Mouse (Mus musculus): ENCODE measurements around the gene Ppp3ca.

Ppp3ca gene

GRCm38 (mm10) chr3:136873809-136874449 lies 204.0 kb downstream of the Ppp3ca start:
- in situ Hi-C loops (cut with MboI; ENCODE audit: unreplicated experiment in 2 of 2), result no loop called here

- in situ Hi-C loops (cut with MboI; ENCODE audit: unreplicated experiment in 2 of 2), result no loop called here
Measured at GRCm38 (mm10) chr3:136874566-136874965, 204.6 kb downstream of the Ppp3ca start.

GRCm38 (mm10) chr3:136887741-136888140 lies 217.8 kb downstream of the Ppp3ca start:
- in situ Hi-C loops (cut with MboI; ENCODE audit: unreplicated experiment in 2 of 2), result no loop called here

GRCm38 (mm10) chr3:136892140-136892539 lies 222.2 kb downstream of the Ppp3ca start:
- in situ Hi-C loops (cut with MboI; ENCODE audit: unreplicated experiment in 2 of 2), result loop anchor here in 1 of 2 experiments (10.0 kb wide), 1 partner anchor 217 kb away; the partner anchor contains the start of gene Ppp3ca

- in situ Hi-C loops (cut with MboI; ENCODE audit: unreplicated experiment in 2 of 2), result loop anchor here in 1 of 2 experiments (10.0 kb wide), 1 partner anchor 219 kb away; the partner anchor contains the start of gene Ppp3ca
Measured at GRCm38 (mm10) chr3:136893596-136894402, 223.9 kb downstream of the Ppp3ca start.

- in situ Hi-C loops (cut with MboI; ENCODE audit: unreplicated experiment in 2 of 2), result loop anchor here in 1 of 2 experiments (10.0 kb wide), 1 partner anchor 221 kb away; the partner anchor contains the start of gene Ppp3ca
Measured at GRCm38 (mm10) chr3:136895498-136895897, 225.6 kb downstream of the Ppp3ca start.

- in situ Hi-C loops (cut with MboI; ENCODE audit: unreplicated experiment in 2 of 2), result loop anchor here in 1 of 2 experiments (10.0 kb wide), 1 partner anchor 221 kb away; the partner anchor contains the start of gene Ppp3ca
Measured at GRCm38 (mm10) chr3:136896276-136896675, 226.4 kb downstream of the Ppp3ca start.

GRCm38 (mm10) chr3:136899744-136900143 lies 229.8 kb downstream of the Ppp3ca start:
- in situ Hi-C loops (cut with MboI; ENCODE audit: unreplicated experiment in 2 of 2), result loop anchor here (5.0 to 25.0 kb wide), 3 partner anchors 225 to 1012 kb away; partner anchors contain the start of gene Ppp3ca (in 2 of the 2)

GRCm38 (mm10) chr3:136900986-136901385 lies 231.1 kb downstream of the Ppp3ca start:
- in situ Hi-C loops (cut with MboI; ENCODE audit: unreplicated experiment in 2 of 2), result loop anchor here (5.0 to 25.0 kb wide), 2 partner anchors 229 to 1014 kb away; partner anchors contain the start of gene Ppp3ca (in 1 of the 2)

GRCm38 (mm10) chr3:136902776-136903175 lies 232.9 kb downstream of the Ppp3ca start:
- in situ Hi-C loops (cut with MboI; ENCODE audit: unreplicated experiment in 2 of 2), result loop anchor here (5.0 to 25.0 kb wide), 2 partner anchors 230 to 1015 kb away; partner anchors contain the start of gene Ppp3ca (in 1 of the 2)

- in situ Hi-C loops (cut with MboI; ENCODE audit: unreplicated experiment in 2 of 2), result loop anchor here (25.0 kb wide), 1 partner anchor 1018 kb away; no protein-coding TSS in a partner anchor
Measured at GRCm38 (mm10) chr3:136905577-136905976, 235.7 kb downstream of the Ppp3ca start.

- in situ Hi-C loops (cut with MboI; ENCODE audit: unreplicated experiment in 2 of 2), result loop anchor here (25.0 kb wide), 1 partner anchor 1022 kb away; no protein-coding TSS in a partner anchor
Measured at GRCm38 (mm10) chr3:136909534-136909933, 239.6 kb downstream of the Ppp3ca start.

- in situ Hi-C loops (cut with MboI; ENCODE audit: unreplicated experiment in 2 of 2), result loop anchor here (25.0 kb wide), 1 partner anchor 1024 kb away; no protein-coding TSS in a partner anchor
Measured at GRCm38 (mm10) chr3:136911276-136911675, 241.4 kb downstream of the Ppp3ca start.

- in situ Hi-C loops (cut with MboI; ENCODE audit: unreplicated experiment in 2 of 2), result loop anchor here (25.0 kb wide), 1 partner anchor 1030 kb away; no protein-coding TSS in a partner anchor
Measured at GRCm38 (mm10) chr3:136917080-136917479, 247.2 kb downstream of the Ppp3ca start.

GRCm38 (mm10) chr3:136933071-136933470 lies 263.1 kb downstream of the Ppp3ca start:
- in situ Hi-C loops (cut with MboI; ENCODE audit: unreplicated experiment in 2 of 2), result no loop called here

GRCm38 (mm10) chr3:136940733-136941601 lies 271.0 kb downstream of the Ppp3ca start:
- in situ Hi-C loops (cut with MboI; ENCODE audit: unreplicated experiment in 2 of 2), result no loop called here

GRCm38 (mm10) chr3:136941602-136941926 lies 271.6 kb downstream of the Ppp3ca start:
- in situ Hi-C loops (cut with MboI; ENCODE audit: unreplicated experiment in 2 of 2), result no loop called here

- in situ Hi-C loops (cut with MboI; ENCODE audit: unreplicated experiment in 2 of 2), result no loop called here
Measured at GRCm38 (mm10) chr3:136945550-136945949, 275.6 kb downstream of the Ppp3ca start.

- in situ Hi-C loops (cut with MboI; ENCODE audit: unreplicated experiment in 2 of 2), result no loop called here
Measured at GRCm38 (mm10) chr3:136946662-136947061, 276.7 kb downstream of the Ppp3ca start.

GRCm38 (mm10) chr3:136948142-136948541 lies 278.2 kb downstream of the Ppp3ca start:
- in situ Hi-C loops (cut with MboI; ENCODE audit: unreplicated experiment in 2 of 2), result no loop called here

All from v-Abl transformed pro-B cells (cell line).